Mouse (Mus musculus): Measurements from ENCODE around the gene A4galt. TPM values are rescaled to one million over a fixed set of nuclear protein-coding genes. Genes with fewer than 3 reads are reported as not detected.

The A4galt gene
- polyA plus RNA-seq, 1 experiment, result 2.3 TPM

GRCm38 (mm10) chr15:83180004-83180403 is 71.6 kb downstream of the A4galt start:
- Histone ChIP-seq H3K4me3 (ENCODE audit: control insufficient read depth, low read depth, low read length) (no peak overlapping the region), H3K27ac (ENCODE audit: control insufficient read depth, insufficient read depth, low read depth, low read length) (no peak overlapping the region), H3K36me3 (ENCODE audit: control insufficient read depth, insufficient read depth, low read length) (no peaks in the 10 kb centered on the region), H3K27me3 (ENCODE audit: control insufficient read depth, insufficient read depth, low read length) (no peaks in the 10 kb centered on the region), H3K4me1 (ENCODE audit: control insufficient read depth, insufficient read depth, low read length) (peaks cover 14% of the 10 kb centered on the region)
- TF ChIP-seq CTCF (IDR thresholded peaks at IDR 0.05; ENCODE audit: control insufficient read depth, insufficient read depth, insufficient replicate concordance, low read depth, low read length) (no peak), POLR2A (IDR thresholded peaks at IDR 0.05; ENCODE audit: control insufficient read depth, low read depth, low read length) (no peak)

Other genes with a start within 250 kb of the A4galt start
- 1.3 and 1.5 TPM in 2 replicates for gene Nfam1, start 218.5 kb downstream of the A4galt start, polyA plus RNA-seq (2012; rRNA removed)
- 34.3 and 37.5 TPM in 2 replicates for gene Serhl, start 162.3 kb downstream of the A4galt start, polyA plus RNA-seq (2012; rRNA removed)
- 109 and 137 TPM in 2 replicates for gene Rrp7a, start 129.0 kb downstream of the A4galt start, polyA plus RNA-seq (2012; rRNA removed)
- gene Poldip3, start 102.4 kb downstream of the A4galt start, polyA plus RNA-seq (2012; rRNA removed), result 45.2 TPM in 2 replicates
- gene Cyb5r3, start 79.2 kb downstream of the A4galt start, polyA plus RNA-seq (2012; rRNA removed), result 53.1 and 64.0 TPM in 2 replicates
- 139 and 142 TPM in 2 replicates for gene Arfgap3, start 98.5 kb upstream of the A4galt start, polyA plus RNA-seq (2012; rRNA removed)
- 103 and 108 TPM in 2 replicates for gene Pacsin2, start 212.8 kb upstream of the A4galt start, polyA plus RNA-seq (2012; rRNA removed)